Mouse (Mus musculus) urinary bladder, postnatal 10 days (tissue): ENCODE measurements around the gene Npc1l1.
A peak's percentile ranks its signal among the peaks of the same experiment; 100 is the strongest.
"Not testable (repeated sequence)": the region's sequence is repeated elsewhere in the genome, so short reads cannot be mapped to it uniquely, and the experiment has no call there.

Source experiments
- DNase-seq: peaks from one replicate; pipeline ENCODE4 v3.0.0; 2022; ENCODE audit warnings: low spot score

The Npc1l1 gene

DNA sequence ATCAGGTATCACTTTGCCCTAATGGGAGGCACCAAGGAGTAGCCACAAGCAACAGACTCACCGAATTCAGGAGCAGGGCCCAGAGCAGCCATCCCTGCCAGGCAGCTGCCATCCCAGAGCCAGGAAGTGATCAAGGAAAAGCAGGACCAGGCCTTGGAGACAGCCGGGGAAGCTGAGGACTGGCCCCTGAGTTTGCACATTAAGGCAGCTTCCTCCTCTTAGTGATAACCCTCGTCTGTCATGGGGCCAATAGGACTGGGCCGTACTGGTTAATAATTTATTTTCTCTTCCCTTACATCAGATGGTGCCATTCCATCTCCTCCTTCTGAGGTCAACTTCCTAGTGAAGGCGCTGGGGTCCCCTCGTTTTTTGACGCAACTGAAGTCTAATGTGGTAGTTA lies at the start of gene Npc1l1:
Gene Npc1l1, minus strand, starts transcription at position 132 of the 400 bp plus-strand sequence.
- DNase-seq, result no peak

DNA sequence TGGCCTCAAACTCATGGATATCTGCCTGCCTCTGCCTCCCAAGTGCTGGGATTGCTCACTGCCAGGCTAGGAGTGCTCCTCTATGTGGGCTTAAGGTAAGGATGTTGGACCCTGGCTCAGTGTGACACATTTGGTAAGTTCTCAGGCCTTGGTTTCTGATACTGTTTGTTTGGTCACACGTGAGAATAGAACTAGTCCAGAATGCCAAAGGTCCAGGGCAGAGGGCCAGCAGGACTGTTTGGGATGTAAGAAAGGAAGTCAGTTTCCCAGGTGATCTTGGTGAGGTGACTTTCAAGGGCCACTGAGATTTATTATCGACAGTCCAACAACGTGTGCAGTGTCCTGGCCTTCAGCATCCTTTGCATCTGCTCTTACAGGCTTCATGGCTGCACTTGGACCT lies 46.5 kb upstream of the Npc1l1 start:
- no peak for DNase-seq

DNA sequence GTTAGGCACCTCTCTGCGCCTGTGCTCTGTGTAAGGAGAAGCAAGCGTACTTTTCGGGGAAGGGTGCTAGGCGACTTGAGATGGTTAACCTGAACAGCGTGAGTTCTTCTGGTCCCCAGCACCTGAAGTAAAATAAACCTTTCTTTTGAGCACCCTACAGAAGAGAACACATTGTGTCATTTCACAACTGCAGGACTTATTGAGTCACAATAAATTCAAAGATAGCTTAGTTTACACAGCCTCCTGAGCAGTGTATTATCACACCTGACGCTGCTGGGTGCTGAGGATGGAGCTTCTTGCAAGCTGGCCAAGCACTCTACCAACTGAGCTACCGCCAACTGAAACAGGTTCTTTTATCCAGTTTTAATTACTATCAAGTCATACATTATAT lies 45.1 kb upstream of the Npc1l1 start:
- no peak for DNase-seq

DNA sequence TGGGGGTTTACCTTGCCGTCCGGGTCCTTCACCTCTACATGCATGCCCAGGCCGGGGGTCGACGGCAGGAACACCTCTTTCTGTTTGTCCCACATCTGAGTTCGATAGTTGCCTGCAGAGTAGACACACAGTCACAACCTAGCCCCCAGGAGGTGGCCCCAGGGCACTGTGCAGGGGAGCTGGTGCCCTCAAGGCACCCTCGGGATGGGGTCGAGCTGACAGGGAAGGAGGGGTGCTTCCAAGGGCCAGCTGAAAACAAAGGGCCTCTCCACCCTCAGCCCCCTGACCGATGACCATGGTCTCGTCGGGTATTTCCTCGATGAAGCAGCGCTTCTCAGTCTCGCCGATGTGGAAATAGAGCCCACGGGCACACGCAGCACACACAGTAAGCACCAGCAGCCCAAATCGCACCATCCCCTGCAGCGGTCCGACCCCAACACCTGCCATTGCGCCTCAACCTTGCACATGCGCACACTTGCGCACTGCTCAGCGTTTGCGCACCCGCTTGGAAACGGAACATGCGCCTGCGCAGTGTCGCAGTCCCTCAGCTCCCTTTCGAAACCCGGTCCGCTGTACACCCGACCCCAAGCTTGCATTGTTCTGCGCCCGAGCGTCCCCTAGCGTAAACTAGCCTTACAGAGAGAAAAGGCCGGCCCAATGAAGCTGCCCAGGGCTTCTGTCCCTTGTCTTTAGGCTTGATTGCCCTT lies 44.6 kb upstream of the Npc1l1 start, which contains the start of gene Tmed4:
Gene Tmed4, minus strand, starts transcription at position 484 of the 707 bp plus-strand sequence.
- peak; percentile 95 for DNase-seq

DNA sequence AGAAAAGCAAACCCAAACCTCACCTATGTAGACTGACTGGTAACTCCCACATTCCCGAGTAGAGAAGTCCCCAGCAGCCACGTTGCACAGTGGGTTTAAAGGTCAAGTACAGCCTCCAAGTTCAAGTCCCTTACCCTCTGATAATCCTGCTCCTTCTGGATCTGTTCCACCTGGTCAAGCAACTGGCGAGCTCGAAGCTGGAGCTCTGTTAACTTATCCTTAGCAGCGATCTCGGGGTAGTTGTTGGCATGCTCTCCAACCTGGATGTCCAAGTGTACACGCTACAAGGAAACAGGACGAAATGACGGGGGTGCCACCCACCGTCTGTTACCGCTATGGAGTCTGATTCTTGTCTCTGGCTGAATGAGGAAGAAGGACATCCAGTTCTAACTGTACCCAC lies 43.7 kb upstream of the Npc1l1 start:
- no peak for DNase-seq

DNA sequence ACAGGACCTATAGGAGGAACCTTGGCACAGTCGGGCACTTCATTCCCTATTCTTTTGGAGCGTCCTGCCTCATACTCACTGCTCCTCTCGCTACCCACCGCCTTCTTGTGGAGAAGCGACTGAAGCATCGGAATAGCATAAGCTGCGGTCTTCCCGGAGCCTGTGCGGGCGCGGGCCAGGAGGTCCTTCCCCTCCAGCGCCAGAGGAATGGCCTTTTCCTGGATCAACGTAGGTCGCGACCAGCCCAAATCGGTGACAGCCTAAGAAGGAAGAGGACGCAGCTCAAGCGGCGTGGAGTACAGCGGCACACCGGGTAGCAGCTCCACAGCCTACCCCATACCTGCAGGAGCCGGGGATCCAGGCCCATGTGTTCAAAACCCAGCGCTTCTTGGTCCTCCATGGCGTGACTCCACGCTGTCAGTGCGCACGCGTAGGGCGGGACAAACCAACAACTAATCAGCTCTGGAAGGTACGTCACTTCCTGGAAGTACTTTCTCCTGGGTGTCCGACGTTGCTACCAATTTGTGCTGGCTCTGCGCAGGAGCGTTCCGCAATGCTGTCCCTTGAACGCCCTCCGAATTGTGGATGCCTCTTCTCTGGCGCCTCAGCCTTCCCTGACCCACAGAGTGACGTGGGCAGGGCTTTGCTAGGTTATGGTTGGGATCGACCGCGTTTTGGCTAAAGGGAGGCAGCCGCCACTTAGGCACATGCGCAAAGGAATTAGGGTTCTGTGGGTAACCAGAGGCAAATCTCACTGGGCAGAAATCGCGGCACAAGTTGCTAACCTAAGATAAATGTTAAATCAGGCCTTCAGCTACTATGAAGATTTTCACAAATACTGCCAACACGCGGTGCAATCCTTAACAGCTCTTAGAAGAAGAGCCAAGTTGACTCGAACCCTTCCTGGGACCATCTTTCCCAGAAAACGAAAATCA lies 37.6 kb upstream of the Npc1l1 start, which contains the start of gene Ddx56:
Gene Ddx56, minus strand, starts transcription at position 453 of the 935 bp plus-strand sequence.
- peak; percentile 66 for DNase-seq

DNA sequence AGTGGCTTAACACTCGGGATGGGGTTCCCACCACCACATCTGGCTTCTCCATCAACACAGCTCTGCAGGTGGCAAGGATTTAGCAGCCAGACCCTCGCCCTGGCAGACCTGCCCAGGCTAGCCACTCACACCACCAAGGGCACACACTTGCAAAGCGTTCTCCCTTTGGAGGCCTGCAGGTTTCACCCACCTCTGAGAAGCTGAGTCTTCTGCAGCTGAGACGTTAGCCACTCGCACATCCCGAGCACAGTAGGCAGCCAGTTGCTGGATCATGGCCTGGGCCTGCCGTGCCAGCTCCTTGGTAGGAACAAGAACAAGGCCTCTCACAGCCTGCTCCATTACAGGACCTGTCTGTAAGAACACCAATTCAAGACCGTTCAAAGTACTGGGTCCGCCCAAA lies 36.7 kb upstream of the Npc1l1 start:
- DNase-seq, result no peak

DNA sequence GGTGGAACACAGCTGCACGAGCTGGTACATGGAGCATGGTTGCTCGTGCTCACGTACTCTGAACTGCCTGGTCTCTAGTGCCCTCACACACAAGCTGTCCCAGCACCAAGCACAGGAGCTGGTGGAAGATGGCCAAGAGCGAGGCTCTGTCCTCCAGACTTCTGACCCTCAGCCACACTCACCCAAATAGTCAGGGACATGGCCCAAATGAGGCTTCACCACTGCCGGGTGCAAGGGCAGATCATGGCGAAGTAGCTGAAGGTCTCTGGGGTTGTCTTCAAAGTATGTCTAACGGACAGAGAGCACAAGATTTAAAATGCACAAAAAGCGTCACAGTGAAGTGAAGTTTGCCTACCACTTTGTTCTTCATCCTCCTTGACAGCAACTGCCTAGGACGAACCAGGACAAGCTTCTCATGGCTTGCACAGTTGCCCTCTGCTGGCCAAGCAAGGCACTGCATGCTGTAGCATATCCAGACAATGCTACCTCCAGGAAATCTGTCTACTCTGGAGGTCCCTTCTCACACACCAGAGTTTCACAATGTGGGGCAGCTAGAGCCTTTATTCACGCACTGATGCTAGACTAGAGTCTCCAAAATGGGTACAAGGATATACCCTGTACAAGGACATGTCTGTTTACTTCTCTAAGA lies 31.6 kb upstream of the Npc1l1 start:
- no peak for DNase-seq

DNA sequence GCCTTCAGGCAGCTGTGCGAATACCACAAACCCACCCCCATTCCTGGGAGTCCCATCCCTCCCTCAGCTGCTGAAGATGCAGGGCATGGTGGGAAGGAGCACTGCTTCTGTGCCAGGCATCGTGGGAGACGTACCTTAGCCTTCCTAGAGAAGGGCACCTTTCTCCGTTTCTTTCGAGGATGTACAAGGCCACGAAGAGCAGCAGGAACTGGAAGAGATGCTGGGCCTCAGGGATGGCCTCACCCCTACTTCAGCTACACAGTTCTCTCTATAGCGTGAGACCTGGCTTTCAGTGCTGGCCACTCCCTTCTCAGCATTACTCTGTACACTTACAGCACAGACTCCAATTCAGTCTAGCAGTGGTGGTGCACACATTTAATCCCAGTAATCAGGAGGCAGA lies 29.5 kb upstream of the Npc1l1 start:
- no peak for DNase-seq

DNA sequence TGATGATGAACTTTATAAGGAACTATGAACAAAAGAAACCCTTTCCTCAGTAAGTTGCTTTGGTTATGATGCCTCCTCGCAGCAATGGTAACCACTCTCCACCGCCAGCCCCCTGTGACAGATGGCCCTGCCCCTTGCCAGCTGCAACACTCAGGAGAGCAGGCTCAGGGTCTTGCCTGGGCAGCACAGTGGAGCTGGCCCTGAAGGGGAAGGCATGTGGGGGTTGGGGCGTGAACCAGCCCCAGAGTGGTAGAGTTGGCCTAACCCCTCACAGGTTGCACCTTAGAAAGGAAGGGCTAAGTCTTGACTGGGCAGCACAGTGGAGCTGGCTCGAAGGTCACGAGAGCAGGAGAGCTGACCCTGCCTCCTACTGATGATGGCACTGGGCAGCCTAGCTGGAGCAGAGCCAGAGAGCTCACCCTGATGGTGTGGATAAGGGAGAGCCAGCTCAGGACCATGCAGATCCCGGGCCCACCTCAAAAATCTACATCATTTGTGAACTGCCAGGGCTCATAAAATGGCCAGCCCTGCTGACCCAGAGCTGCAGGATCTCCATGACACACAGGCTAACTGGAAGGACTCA lies 26.6 kb upstream of the Npc1l1 start:
- DNase-seq, result no peak

DNA sequence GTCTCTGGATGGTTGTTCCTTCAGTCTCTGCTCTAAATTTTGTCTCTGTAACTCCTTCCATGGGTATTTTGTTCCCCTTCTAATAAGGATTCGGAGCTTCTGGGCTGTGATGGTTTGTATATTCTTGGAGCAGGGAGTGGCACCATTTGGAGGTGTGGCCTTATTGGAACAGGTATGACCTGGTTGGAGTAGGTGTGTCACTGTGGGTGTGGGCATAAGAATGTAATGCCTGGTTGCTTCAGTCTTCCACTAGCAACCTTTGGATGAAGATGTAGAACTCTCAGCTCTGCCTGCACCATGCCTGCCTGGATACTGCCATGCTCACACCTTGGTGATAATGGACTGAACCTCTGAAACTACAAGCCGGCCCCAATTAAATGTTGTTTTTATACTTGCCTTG lies 24.7 kb upstream of the Npc1l1 start:
- not testable (repeated sequence) for DNase-seq

DNA sequence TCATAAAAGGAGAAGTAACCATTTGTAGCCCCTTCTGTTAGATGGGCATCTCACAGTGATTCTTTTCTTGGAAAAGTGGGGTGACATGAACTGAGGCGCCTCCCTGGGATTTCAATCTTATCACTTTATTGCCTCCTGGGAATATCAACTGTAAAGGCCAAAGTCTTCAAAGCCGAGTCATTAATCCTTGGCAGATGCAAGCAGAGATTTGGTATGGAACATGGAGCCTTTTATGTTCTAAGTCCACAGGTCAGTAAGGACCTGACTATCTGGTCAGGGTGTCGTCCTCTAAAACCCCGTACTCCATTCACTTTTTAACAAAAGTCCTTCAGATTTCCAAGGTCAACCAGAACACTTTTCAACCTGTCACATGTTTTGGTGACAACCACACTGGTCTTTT lies 22.9 kb upstream of the Npc1l1 start:
- DNase-seq, result no peak

DNA sequence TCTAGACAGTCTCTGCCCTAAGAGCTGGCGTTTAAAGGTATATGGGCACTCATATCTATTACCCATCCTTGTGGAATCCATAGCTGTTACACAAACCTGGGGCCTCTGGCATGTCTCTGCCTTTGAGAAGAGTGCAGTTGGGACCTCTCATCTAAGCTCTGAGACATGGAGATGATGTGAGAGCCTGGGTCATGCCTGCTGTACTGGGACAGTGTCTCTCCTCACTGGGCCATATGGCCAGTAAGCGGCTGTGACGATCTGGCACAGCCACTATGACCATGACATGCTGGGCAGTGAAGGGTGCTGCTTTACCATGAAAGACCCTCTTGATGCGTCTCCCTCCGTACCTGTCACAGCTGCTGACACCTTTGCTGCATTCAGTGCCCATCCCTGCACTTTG lies 22.3 kb upstream of the Npc1l1 start:
- no peak for DNase-seq

DNA sequence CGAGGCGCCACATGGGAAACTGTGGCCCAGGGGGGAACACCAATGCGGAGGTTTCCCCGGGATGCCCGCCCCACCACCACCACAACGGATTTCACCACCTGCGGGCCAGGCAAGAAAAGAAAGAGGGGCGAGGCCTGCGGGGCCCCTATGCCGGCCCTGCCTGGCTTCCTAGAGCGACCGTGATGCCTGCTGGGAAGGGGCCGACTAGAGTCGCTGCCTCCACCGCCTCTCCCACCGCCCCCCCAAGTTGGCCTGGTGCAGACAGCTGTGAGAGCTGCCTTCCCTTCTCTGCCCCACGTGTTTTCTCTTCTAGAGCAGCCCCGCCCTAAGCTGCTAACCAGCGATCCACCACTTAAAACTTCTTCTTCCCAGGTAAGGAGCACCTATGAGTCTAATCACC lies 14.8 kb upstream of the Npc1l1 start:
- no peak for DNase-seq

DNA sequence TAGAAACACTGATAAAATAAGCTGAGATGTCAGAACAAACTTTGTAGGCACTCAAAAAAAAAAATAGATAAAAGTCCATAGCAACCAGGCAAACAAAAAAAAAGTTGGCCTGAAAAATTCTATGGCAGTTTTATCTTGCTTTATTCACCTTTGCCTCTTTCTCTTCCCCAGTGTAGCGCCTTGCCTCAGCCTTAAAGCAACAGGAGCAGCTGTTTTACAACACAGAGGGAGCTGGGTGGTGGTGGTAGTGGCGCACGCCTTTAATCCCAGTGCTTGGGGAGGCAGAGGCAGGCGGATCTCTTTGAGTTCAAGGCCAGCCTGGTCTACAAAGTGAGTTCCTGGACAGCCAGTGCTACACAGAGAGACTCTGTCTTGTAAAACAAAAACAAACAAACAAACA lies 3.1 kb upstream of the Npc1l1 start:
- DNase-seq, result no peak

DNA sequence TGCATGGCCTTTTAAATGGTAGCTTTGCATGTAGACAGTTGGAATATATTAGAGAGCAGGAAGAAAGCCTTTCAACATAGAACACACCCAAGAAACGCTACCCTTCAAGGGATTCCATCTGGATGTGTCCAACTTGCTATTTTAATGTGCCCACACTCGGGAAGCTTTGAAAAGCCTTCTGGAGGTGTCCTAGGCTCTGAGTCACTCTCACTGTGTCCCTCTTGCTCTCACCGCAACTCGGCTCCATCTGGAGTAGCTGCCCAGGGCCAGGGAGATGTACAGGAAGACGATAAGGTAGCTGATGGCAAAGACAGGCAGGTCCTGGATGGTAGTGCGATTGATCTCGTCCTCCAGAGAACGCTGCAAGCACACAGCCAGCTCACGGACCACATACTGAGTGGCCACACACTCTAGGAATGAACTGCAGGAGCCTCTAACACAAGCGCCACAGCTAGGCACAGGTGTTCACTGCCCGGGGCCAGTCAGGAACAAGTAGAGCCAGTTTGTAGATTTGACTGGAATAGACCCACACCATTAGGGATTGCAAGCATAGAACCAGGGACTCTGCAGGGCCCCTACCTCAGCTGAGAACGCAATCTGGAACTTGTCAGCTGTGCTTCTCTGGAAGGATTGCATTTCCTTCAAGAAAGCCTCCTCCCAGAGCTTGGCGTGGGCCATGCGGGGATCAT lies 5.3 kb downstream of the Npc1l1 start:
- DNase-seq, result no peak

DNA sequence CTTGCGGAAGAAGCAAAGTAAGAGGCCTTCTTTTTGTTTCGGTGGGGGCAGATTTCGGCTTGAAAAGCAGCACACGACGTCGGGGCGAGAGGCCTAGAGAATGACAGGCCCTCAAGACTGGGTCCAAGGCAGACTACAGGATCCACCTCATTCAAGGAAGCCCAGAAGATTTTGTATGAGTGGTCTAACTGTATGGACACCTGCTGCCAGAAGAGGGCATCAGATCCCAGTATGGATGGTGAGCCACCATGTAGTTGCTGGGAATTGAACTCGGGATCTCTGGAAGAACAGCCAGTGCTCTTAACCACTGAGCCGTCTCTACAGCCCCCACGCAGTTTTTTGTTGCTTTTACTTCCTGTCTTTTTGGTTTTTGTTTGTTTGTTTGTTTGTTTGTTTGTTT lies 7.8 kb downstream of the Npc1l1 start:
- no peak for DNase-seq

DNA sequence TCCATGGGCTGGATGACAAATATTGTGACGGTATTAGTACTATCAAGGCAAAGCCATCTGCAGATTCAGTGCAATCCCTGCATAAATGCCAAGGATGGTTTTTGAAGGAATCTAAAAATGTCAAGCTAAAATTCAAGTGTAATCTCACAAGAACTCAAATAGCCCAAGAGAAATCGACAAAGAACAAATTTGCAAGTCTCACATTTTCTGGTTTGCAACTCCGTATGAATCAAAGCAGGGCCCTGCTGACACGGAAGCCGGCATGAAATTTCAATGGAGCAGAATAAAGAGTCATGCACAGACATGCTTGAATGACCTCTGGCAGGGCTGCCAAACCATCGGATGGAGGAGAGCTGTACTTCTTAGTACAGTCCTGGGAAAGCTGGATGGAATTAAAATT lies 10.0 kb downstream of the Npc1l1 start:
- DNase-seq, result no peak

DNA sequence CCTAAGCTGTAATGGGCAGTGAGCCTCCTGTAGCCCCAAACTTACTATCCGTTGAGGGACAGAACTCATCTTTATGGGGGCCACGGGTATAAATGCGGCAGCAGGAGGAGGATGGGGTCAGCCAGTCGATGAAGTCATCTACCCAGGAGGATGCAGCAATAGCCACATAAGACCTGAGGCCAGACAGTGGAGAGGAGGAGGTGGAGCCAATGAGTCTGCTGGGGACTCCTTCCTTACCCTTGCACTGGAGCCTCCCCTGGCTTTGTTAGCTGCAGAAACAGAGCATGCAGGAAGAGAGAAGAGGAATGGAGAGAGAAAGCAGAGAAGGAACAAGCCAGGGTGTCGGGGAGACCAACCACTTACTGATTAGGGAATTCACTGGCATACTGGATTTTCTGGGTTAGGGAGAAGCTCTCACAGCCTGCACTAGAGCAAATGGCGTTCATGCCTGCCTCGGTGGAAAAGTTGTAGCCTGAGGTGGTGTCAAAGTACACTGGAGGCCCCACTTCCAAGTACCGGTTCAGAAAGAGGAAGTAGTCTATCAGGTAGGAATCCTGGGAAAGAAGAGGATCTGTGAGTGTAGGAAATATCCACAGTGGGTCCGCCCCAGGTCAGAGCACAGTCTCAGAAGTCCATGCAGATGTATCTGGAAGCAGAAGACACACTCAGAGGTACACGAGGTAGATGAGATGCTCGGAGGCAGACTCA lies 11.6 kb downstream of the Npc1l1 start:
- DNase-seq, result no peak

DNA sequence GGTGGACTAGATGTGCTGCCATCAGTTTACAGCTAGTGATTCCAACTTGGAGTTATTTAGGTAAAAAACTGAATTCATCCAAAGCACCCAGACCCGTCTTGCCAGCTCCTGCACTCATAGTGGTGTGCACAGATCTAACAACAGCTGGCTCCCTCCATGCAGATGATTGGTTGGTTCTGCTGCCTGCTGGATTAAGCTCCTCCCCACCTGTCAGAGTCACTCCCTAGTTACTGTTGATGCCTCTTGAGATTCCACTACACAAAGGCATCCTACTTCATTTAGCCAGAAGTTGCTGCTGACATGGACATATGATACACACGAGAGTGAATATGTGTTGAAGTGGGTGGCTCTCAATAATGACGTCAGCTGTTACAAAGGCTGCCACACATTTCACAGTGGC lies 13.1 kb downstream of the Npc1l1 start:
- no peak for DNase-seq

DNA sequence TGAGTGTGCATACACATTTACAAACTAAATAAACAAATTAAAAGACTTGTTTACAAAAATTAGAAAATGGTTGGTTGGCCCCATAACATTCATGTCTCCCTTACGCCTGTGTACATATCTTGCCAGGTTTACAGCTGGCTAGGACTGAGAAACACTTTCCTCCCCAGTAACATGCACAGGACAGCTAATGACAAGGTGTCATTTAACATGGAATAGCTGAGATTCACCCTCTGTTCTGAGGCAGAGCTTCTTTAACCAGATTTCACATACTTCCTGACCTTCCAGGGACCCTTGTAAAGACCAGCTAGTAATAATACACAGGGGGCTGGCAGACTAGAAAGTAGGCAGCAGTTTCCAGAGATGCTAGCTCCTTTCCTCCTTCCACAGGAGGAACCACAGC lies 21.8 kb downstream of the Npc1l1 start:
- no peak for DNase-seq
